Mouse (Mus musculus) ES-CJ7 (cell line): Measurements from ENCODE around the gene Pde6d.
"Not testable (repeated sequence)": the region's sequence is repeated elsewhere in the genome, so short reads cannot be mapped to it uniquely, and the experiment has no call there.

Experiments used
- DNase-seq: peaks from one replicate; pipeline ENCODE4 v3.0.0; 2011; ENCODE audit warnings: low read depth, low spot score

Gene Pde6d

GRCm38 (mm10) chr1:86569292-86569860 is 13.1 kb downstream of the Pde6d start:
- no peak for DNase-seq

GRCm38 (mm10) chr1:86568409-86568808 is 14.0 kb downstream of the Pde6d start:
- DNase-seq: no peak

- no peak for DNase-seq
These were observed 19.8 kb downstream of the Pde6d start for GRCm38 (mm10) chr1:86562663-86563062.

GRCm38 (mm10) chr1:86559232-86559631 is 23.2 kb downstream of the Pde6d start:
- DNase-seq: no peak

GRCm38 (mm10) chr1:86557872-86558271 is 24.6 kb downstream of the Pde6d start:
- no peak for DNase-seq

- DNase-seq: no peak
These were observed 26.8 kb downstream of the Pde6d start for GRCm38 (mm10) chr1:86555665-86556064.

GRCm38 (mm10) chr1:86551877-86552276 is 30.6 kb downstream of the Pde6d start:
- no peak for DNase-seq

GRCm38 (mm10) chr1:86551299-86551698 is 31.1 kb downstream of the Pde6d start:
- no peak for DNase-seq

- DNase-seq: no peak
These were observed 35.6 kb downstream of the Pde6d start for GRCm38 (mm10) chr1:86546797-86547196.

GRCm38 (mm10) chr1:86542584-86542983 is 39.8 kb downstream of the Pde6d start:
- DNase-seq: no peak

GRCm38 (mm10) chr1:86539583-86539982 is 42.8 kb downstream of the Pde6d start:
- DNase-seq: not testable (repeated sequence)

GRCm38 (mm10) chr1:86538383-86538782 is 44.0 kb downstream of the Pde6d start:
- peak; percentile 78 for DNase-seq

- peak; percentile 88 for DNase-seq
These were observed 48.9 kb downstream of the Pde6d start for GRCm38 (mm10) chr1:86533411-86534130.

GRCm38 (mm10) chr1:86532362-86533051 is 49.9 kb downstream of the Pde6d start:
- peak; percentile 97 for DNase-seq

- peak; percentile 94 for DNase-seq
These were observed 50.7 kb downstream of the Pde6d start for GRCm38 (mm10) chr1:86531547-86532321.

- peak; percentile 70 for DNase-seq
These were observed 51.4 kb downstream of the Pde6d start for GRCm38 (mm10) chr1:86530871-86531546.

GRCm38 (mm10) chr1:86529590-86529989 is 52.8 kb downstream of the Pde6d start:
- no peak for DNase-seq

- DNase-seq: peak; percentile 83
These were observed 53.8 kb downstream of the Pde6d start for GRCm38 (mm10) chr1:86528571-86529180.

GRCm38 (mm10) chr1:86527599-86528486 is 54.6 kb downstream of the Pde6d start:
- peak; percentile 95 for DNase-seq
